Mouse (Mus musculus): Measurements from ENCODE around the gene Ubap2. TPM values are rescaled to one million over a fixed set of nuclear protein-coding genes. Genes with fewer than 3 reads are reported as not detected.

The Ubap2 gene
- 10 to 100 TPM; 54.4 to 58.1 TPM for total RNA-seq (2021)

DNA sequence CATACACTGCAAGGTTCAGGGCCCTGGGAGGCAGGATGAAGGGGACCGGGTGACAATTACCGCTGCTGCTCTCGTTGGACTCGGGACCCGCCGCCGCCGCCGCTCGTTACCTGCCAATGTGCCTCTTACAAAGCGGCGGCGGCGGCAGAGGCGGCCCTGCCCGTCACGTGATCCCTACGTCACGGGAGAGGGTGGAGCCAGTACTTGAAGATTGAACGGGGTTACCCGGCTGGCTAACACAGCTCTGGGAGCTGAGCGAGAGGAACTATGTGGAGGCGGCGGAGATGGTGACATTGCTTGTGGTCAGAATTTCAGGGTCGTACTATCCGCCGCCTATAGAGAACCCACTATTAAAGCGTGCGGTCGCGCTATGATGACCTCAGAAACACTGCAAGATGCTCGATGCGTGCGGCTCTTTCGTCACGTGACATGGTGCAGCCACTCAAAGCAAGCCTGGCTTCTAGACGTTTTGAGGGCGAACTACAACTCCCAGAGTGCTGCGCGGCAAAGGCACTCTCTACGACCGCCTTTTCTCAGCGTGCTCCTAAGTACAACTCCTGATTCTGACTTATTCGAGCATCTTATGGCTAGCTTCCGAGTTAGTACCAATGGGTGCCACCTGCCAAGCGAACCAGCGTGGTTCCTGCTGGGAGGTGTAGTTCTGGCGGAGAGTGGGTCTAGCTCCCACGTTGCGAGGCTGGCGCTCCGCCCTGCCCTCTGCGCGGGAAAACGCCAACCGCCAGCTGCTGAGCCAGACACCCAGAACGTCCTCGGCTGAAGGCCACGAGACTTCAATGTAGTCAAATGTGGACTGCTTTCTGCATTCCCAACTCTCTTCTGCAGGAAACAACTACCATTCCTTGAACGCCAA, at the start of gene Ubap2:
Ubap2 (minus strand) TSS at position 165 of the 871 bp plus-strand sequence.
- intact Hi-C loops (cut with DNase I), result no loop called here
- DNase-seq (ENCODE audit: extremely low spot score in 1 of 2, low spot score in 2 of 2), result peak; percentile 98

DNA sequence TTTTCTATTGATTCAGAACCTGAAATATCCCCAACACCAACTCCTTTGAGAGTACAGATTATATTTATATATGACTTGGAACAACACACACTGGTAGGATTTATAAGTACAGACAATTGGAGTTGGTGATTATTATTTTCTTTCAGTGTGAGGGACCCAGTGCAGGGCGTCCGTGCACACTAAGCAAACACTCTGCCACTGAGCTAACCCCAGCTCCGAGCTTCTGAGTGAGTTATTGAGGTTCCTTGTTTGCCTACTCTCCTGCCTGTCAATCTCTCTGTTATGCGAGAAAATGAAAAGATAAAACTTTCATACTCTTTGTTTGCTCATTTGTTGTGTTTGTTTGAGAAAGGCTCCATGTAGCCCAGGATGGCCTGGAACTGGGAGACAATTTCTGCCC, 46.0 kb upstream of the Ubap2 start:
- DNase-seq (ENCODE audit: extremely low spot score in 1 of 2, low spot score in 2 of 2), result no peak
- intact Hi-C loops (cut with DNase I), result no loop called here

DNA sequence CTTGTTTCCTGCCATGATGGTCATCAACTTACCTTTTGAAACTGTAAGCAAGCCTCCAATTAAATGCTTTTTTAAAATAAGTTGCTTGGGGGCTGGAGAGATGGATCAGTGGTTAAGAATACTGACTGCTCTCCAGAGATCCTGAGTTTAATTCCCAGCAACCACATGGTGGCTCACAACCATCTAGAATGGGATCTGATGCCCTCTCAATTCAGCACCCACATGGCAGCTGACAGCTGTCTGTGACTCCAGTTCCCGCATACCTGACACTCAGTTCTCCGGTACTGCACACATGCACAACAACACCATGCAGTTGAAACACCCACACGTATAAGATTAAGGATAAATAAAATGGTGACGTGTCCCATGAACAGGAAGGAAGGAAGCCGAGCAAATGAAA, 43.3 kb upstream of the Ubap2 start:
- DNase-seq (ENCODE audit: extremely low spot score in 1 of 2, low spot score in 2 of 2), result no peak
- intact Hi-C loops (cut with DNase I), result no loop called here

DNA sequence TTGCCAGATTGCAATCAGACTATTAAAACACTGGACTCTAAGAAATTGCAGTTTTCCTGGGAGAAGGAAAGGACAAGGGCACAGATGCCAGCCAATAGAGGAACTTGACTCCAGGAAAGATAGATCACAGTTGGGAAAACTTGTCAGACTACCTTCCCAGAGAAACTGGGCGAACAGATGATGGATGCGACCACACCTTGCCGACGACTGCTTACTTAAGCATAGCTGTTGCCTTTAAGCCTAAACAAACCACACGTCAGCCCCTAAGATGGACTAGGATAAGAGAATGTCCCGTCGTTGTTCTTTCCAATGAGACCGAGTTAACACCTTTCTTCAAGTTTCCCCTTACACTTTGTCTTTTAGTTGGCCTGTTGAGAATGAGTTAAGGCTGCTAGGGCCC, 40.2 kb upstream of the Ubap2 start:
- DNase-seq (ENCODE audit: extremely low spot score in 1 of 2, low spot score in 2 of 2), result no peak
- intact Hi-C loops (cut with DNase I), result no loop called here

DNA sequence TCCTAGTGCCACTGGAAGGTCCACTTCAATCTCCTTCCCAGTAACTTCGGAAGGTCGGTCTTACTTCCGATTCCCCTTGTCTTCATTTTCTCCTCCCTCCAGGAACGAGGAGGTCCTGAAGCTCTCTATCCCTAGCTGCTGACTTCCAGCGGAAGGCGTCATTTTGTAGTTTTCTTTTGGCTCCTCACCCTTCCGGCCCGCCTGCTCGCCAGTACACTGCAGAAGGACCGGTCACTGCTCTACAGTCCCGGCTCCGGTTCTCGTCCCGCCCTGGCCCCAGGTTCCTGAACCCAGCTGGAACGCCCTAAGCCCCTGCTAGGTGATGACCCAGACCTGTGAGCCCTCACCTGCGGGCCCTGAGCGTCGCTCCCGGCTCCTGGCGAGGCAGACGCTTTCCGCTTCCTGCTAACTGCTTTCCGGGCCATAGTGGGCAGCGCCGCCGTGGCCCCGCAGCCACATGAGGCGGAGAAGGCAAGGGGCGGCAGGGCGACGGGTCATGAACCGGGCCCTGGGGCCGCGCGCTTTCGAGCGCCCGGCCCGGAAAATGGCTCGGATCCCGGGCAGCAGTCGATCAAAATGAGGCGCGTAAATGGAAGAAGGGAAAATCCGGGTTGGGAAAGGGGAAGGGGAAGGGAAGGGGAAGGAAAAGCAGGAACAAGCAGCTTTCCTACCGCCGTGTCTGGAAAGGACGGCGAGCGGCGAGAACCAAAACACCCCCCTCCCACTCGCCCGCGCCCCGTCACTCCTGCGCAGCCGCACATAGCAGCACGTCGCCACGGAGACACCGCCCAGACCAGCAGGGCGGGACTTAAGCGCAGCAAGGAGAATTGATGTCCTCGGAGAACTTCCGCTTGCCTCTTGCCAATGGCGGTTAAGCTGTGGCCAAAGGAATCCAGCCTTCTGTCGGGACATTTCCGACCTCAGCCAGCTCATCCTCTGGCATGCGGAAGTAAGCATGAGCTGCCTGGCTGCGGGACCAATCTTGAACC, 39.5 kb upstream of the Ubap2 start, which contains the start of gene Dcaf12:
Dcaf12 (minus strand) TSS at position 749 of the 989 bp plus-strand sequence.
- intact Hi-C loops (cut with DNase I), result loop anchor here (5.0 kb wide), 1 partner anchor 73 kb away; no protein-coding TSS in a partner anchor
- peak; percentile 94 to 98 for DNase-seq (ENCODE audit: extremely low spot score in 1 of 2, low spot score in 2 of 2)

DNA sequence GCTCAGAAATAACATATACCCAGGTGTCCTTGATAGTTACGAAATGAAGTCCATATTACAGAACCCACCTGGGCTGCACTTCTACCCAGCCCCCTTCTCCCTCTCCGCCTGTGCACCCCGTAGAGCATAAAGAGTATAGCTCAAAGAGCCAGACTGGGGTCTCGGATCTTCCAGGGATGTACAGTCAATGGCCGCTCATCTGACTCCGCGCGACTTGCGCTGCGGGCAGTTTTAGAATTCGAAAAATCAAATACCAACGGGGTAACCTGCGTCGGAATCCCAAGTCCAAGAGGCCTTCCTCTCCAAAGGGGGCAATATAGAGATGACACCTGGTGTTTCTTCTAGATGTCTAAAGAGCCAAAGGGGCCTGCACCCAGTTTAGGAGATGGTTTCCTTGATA, 38.8 kb upstream of the Ubap2 start:
- DNase-seq (ENCODE audit: extremely low spot score in 1 of 2, low spot score in 2 of 2), result no peak
- intact Hi-C loops (cut with DNase I), result loop anchor here (5.0 kb wide), 1 partner anchor 74 kb away; no protein-coding TSS in a partner anchor

DNA sequence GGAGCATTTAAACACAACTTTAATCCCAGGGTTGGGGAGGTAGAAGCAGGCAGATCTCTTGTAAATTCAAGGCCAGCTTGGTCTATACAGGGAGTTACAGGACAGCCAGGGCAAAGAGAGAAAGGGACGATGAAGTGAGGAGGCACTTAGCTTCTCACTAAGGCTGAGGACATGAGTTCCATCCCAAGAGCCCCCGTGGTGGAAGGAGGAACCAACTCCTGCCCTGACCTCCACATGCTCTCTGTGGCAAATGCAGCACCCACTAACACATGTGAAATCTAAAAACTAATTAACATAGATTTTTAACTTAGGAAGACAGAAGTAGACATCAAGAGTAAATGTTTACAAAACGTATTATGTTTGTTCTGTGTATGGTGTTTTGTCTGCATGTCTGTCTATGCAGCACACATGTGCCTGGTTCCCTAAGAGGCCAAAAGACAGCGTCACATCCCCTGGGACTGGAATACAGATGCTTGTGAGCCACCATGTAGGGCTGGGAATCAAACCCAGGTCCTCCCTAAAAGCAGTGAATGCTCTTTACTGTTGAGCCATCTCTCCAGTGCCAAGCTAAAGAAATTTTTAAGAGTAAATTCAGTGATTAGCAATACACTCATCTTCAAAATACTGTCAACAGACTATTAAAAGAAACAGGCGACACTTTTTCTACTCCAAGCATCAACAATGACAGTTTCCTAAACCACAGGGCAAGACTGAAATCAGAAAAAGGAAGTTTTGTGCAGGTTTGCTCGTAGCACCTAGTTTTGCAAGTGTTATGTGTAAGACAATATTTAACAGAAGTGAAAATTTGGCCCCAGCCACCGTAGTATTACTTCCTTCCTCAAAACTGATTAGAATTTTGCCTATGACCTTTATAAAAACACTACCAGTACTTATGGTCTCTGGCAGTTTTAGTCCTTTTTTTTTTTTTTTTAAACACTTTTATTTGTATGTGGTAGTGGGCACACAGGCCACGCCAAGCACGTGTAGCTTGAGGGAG, 35.9 kb upstream of the Ubap2 start:
- no peak for DNase-seq (ENCODE audit: extremely low spot score in 1 of 2, low spot score in 2 of 2)
- intact Hi-C loops (cut with DNase I), result loop anchor here (5.0 kb wide), 1 partner anchor 76 kb away; no protein-coding TSS in a partner anchor

DNA sequence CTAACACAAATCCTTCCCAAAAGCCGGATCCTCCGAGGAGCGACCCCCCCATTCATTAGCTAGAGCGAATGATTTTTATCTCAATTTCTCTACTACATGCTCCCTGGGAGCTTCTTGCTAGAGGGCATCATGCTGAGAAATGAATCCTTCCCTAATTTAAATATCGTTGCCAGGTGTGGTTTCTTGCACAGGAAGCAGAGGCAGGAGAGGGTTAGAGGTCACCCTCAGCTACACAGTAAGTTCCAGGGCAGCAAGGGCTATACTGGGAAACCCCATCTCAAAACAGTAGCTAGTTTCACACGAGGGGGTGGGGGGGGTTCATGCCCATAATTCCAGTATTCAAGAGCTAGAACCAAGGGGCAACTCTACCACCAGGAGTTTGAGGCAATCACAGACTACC, 32.5 kb upstream of the Ubap2 start:
- intact Hi-C loops (cut with DNase I), result no loop called here
- DNase-seq (ENCODE audit: extremely low spot score in 1 of 2, low spot score in 2 of 2), result no peak

DNA sequence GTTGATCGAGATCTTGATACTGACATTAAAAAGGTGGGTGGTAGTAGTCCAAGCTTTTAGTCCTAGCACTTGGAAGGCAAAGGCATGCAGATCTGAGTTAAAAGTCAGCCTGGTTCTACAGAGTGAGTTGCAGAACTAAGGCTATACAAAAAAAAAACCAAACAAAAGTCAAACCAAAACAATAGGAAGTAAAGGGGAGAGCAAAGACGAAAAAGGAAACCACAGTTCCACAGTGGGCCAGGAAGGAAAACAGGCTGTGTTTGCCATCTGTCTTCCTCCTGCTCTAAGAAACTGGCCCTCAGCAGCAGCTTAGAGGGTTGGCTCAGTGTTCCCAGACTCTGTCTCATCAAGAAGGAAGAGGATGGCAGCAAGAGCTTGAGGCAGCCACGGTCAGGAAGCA, 29.4 kb upstream of the Ubap2 start:
- intact Hi-C loops (cut with DNase I), result no loop called here
- DNase-seq (ENCODE audit: extremely low spot score in 1 of 2, low spot score in 2 of 2), result peak in 1 of 2 experiments; percentile 31

DNA sequence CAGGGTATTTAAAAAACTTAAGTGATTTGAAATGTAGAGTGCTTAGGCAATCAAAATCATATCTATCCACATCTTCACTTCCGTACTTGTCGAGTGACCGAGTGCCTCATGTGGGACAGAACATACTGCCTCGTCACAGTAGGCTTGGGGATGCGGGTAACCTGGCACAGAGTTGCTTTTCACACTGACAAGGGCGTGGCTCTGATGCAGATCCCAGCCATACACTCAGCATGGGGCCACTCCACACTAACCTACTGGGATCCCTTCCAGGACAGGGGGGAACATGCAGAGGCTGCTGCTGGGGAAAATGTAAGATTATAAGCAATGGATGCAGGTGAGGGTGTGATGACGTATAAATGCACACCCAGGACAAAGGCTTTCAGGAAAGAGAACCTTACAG, 28.7 kb upstream of the Ubap2 start:
- intact Hi-C loops (cut with DNase I), result no loop called here
- no peak for DNase-seq (ENCODE audit: extremely low spot score in 1 of 2, low spot score in 2 of 2)

DNA sequence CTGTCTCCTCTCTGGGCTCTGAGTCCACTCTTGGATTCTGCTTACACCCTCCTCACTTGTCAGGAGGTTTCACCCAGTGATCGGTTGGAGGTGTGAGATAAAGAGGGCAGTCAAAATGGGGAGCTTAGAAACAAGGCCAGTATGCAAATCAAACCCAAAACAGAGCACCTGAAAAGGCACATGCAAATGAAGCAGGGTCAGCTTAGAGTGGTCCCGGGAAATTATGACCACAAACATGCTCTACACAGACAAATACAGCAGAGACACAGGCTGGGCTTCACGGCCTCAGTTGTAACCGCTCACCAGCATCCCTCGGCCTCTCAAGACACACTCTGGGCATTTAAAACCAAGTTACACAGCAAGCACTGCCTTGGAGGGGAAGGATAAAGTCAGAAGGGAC, 24.0 kb upstream of the Ubap2 start:
- intact Hi-C loops (cut with DNase I), result no loop called here
- no peak for DNase-seq (ENCODE audit: extremely low spot score in 1 of 2, low spot score in 2 of 2)

DNA sequence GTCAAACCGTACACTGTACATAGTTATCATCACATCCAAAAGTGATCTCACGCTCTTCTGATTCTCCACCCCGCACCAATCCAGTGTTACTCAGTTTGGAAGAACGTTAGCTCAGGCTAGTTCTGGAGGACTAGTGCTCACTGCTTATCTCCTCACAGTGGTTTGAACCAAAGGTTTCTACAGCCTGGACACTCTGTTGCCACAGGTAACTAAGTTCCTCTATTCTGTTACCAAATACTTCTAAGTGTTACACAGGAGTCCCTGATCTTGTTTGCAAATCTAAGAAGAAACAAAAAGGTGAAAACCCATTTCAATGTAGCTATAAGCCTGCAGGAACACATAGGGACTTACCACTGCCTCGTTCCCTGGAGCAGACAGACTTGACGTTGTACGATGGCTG, 21.0 kb upstream of the Ubap2 start:
- DNase-seq (ENCODE audit: extremely low spot score in 1 of 2, low spot score in 2 of 2), result no peak
- intact Hi-C loops (cut with DNase I), result no loop called here

DNA sequence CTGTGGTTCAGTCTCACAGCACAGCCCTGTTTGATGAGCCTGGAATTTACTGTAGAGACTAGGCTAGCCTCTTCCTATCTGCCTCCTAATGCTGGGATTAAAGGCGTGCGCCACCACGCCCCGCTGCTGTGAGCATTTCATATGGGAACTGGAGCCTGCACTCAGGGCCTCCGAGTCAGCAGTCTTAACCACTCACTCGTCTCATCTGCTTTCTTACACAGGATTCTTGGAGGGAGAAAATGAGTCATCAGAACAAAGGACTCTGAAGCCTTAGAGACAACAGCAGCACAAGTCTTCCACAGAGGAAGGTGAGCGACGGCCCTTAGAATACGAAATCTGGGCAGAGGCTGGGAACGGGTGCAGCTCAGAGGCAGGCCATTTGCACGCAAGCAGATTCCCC, 20.6 kb upstream of the Ubap2 start:
- DNase-seq (ENCODE audit: extremely low spot score in 1 of 2, low spot score in 2 of 2), result no peak

DNA sequence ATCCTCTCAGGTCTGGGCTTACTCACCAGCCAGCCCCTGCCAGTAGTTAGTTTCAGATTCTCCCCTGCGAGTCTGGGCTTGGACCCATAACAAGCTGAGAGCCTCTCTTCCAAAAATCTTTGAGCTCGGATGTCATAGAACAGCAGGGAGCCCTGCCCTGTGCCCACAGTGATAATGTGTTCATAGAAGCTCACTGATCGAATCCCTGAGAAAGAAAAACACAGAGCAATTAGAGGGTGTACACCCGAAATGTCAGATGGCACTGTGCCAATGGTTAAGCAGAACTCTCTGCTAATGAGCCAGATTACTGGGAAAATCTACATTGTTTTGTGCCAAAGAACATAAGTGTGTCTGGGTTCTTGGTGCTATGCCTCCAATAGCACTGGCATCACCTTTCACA, 19.0 kb upstream of the Ubap2 start:
- intact Hi-C loops (cut with DNase I), result loop anchor here (5.0 kb wide), 1 partner anchor 98 kb away; no protein-coding TSS in a partner anchor
- DNase-seq (ENCODE audit: extremely low spot score in 1 of 2, low spot score in 2 of 2), result peak in 1 of 2 experiments; percentile 22

More for the DNA sequence above, 20.6 kb upstream of the Ubap2 start:
- intact Hi-C loops (cut with DNase I), result no loop called here

DNA sequence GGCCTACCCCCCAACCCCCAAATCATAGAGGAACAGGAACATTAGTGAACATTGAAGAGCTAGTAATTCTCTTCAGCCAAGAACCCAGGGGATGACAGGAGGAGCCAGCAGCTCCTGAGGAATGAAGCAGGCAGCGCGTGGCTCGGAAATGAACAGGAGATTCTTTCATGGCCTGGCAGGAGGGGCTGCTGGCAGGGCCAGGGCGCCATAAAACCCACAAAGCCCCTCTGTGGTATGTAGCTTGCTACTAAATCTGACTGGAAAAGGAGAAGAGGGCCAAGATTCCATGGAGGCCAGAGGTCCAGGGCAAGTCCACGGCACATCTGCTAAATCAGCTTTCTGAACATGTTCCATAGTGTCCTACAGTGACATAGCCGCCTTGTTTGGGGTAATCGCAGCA, 14.9 kb upstream of the Ubap2 start:
- DNase-seq (ENCODE audit: extremely low spot score in 1 of 2, low spot score in 2 of 2), result peak in 1 of 2 experiments; percentile 26
- intact Hi-C loops (cut with DNase I), result loop anchor here (5.0 kb wide), 3 partner anchors 63 to 163 kb away; no protein-coding TSS in a partner anchor

DNA sequence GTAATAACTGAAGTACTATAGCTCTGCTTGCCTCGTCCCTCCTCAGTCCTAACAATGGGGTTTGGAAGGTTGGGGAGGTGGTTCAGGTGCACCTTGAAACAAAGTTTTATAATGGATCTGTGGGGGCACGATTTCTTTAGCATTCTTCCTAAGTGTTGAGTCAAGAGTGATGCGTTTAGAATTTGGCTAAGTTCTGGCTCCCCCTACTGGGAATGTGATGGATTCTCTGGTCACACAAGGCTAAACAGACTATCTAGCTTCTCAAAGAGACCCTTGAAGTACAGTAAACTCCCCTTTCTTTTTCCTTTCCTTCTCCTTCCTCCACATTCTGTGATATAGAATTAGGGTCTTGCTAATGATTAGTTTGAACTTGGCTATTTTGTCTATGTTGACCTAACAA, 11.5 kb upstream of the Ubap2 start:
- intact Hi-C loops (cut with DNase I), result loop anchor here (5.0 kb wide), 2 partner anchors 59 to 159 kb away; no protein-coding TSS in a partner anchor
- peak in 1 of 2 experiments; percentile 42 for DNase-seq (ENCODE audit: extremely low spot score in 1 of 2, low spot score in 2 of 2)

DNA sequence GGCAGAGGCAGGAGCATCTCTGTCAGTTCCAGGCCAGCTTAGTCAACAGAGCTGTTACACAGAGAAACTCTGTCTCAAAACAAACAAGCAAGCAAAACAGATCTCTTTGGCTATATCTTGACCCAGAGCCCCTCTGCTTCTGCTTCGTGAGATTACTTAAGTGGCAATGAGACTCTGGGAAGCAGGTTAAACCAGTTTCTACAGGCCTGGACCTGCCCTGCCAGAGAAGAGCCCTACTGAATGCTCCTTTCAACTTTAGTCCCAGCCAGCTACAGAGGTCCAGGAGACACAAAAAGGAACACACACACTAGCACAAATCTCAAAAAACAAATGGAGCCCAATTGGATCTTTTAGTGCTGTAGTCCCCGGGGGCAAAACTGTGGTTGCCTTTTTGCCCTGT, 9.1 kb upstream of the Ubap2 start:
- intact Hi-C loops (cut with DNase I), result no loop called here

DNA sequence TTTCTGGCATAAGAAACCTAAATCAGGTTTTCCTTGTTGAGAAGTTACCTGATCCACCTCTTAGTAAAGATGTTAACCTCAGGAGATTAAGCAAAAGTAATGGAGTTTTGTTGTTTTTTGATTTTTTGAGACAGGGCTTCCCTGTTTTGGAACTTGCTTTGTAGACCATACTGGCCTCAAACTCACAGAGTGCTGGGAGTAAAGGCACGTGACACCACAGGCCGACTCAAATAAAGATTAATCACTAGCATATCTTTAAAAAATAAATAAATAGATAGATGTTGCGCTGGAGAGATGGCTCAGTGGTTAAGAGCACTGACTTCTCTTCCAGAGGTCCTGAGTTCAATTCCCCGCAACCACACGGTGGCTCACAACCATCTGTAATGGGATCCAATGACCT, 983 bp upstream of the Ubap2 start:
- intact Hi-C loops (cut with DNase I), result no loop called here
- DNase-seq (ENCODE audit: extremely low spot score in 1 of 2, low spot score in 2 of 2), result no peak

More for the DNA sequence above, 9.1 kb upstream of the Ubap2 start:
- DNase-seq (ENCODE audit: extremely low spot score in 1 of 2, low spot score in 2 of 2), result no peak

All from left cerebral cortex, postnatal 10 days (tissue).